Mouse (Mus musculus): ENCODE measurements at regions not wholly inside any gene's neighbourhood (a gene's known extent, or its start where the extent isn't known, plus 50 kb on each side); places are given as distances from the start of the nearest gene placed in this dataset.

GRCm38 (mm10) chr3:50761766-50762165, 318.4 kb upstream of the Slc7a11 start:
- DNase-seq (ENCODE audit: low read depth), result no peak

- no peak for DNase-seq (ENCODE audit: low read depth)
Measured at GRCm38 (mm10) chr3:50758106-50758505, 314.7 kb upstream of the Slc7a11 start.

- DNase-seq (ENCODE audit: low read depth), result no peak
Measured at GRCm38 (mm10) chr3:50737173-50737572, 293.8 kb upstream of the Slc7a11 start.

DNA sequence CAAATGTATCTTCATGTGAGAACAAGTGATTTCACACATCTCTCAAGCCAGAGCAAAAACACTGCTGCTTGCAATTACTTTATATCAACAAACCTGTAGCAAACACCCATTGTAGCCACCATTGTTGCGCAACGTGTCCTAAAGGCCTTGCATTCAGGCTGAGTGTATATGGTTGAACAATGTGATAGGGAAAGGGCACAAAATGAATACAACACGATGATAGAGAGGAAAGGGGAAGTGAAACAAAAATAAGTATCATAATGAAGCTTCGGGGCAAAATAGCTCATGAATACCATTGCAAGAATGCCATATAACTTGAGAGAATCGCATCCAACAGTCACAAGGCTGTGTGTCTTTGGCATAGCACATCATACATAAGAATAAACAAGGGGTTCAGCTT, 275.6 kb upstream of the Slc7a11 start:
- peak; percentile 3 for DNase-seq (ENCODE audit: low read depth)

- no peak for DNase-seq (ENCODE audit: low read depth)
Measured at GRCm38 (mm10) chr3:50713463-50713862, 270.0 kb upstream of the Slc7a11 start.

DNA sequence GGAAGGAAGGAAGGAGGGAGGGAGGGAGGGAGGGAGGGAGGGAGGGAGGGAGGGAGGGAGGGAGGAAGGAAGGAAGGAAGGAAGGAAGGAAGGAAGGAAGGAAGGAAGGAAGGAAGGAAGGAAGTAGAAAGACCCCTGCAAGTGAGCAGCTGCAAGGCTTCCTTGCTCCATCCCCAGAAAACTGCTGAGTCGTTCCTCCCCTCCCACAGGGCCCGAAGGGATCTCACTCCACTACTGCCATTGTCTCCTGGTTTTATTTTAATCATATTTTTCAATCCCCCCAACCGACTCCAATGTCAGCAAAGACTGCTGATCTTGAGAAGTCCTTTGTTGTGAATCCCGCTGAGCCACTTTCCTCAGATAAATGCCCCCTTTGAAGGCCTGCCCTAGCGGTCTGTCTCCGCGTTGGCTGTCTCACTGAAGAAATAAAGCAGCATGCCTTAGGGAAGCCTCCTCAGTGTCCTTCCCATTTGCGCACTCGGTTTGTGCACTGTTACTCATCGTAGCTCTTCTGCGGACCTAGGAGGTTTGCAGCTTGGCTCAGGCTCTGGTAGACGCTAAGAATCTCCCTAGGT, 266.1 kb upstream of the Slc7a11 start:
- DNase-seq (ENCODE audit: low read depth), result no peak

DNA sequence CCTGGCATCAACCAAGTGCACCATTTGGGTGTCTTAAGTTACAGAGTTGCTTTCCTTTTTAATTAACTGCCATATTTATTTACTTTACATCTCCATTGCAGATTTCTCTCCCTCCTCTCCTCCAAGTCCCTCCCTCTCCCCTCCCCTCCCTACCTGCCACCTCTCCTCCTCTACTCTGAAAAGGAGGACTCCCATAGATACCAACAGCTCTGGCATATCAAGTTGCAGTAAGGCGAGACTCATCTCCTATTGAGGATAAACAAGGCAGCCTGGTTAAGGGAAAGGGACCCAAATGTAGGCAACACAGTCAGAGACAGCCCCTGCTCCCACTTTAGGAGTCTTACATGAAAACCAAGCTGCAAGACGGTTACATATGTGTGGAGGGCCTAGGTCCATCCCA, 263.3 kb upstream of the Slc7a11 start:
- no peak for DNase-seq (ENCODE audit: low read depth)

GRCm38 (mm10) chr3:50694904-50695680, 251.7 kb upstream of the Slc7a11 start:
- DNase-seq (ENCODE audit: low read depth), result no peak

DNA sequence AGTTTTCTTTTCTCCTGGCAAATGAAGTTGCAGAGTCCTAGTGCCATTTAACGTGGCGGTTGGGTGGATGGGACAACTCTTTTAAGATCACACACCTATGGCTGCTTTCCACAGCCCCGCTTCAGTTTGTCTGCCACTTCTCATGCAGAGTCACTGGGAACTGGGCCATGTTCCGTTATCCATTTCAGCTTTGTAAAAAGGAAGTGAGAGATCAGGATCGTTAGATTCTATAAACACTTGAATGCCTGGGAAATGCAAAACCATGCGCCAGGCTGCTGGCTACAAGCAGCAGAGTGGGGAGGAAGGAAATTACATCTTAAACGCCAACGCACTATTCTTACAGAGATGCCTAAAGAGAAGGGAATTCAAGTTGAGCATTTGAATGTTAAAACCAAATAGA, 251.1 kb upstream of the Slc7a11 start:
- DNase-seq (ENCODE audit: low read depth), result no peak

DNA sequence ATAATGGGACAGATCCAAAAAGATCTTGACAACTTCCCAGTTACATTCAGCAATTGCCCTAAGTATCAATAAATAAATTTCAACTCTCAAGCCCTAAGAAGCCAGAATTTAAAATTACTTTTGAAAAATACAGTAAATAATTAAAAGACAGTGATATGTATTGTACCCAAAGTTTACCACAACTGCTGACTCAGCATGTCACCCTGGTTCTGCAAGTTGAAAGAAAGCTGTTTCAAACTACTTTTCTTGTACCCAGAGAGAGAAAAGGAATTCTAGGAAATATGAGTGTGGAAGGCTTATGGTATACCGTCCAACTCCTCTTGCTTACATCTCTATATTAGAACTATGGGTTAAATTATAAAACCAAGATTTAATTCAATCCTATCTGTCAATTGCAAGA, 248.9 kb upstream of the Slc7a11 start:
- DNase-seq (ENCODE audit: low read depth), result no peak

DNA sequence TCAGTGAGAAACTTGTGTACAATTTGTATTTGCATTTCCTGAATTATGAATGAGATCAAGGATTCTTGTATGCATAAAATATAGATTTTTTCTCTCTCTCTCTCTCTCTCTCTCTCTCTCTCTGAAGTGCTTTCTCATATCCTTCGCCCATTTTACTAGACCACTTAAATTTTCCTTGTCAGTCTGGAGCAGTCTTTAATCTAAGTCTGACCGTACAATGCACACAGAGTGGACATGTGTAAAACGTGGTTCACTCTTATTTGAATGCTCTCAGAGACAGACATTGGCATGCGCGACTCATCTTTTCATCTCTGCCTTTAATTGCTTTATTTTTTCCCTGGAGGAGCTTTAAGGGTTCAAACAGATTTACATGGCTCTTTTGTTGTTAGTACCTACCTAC, 247.3 kb upstream of the Slc7a11 start:
- no peak for DNase-seq (ENCODE audit: low read depth)

- DNase-seq (ENCODE audit: low read depth), result no peak
Measured at GRCm38 (mm10) chr3:50689375-50689774, 246.0 kb upstream of the Slc7a11 start.

- DNase-seq (ENCODE audit: low read depth), result no peak
Measured at GRCm38 (mm10) chr3:50687755-50688154, 244.3 kb upstream of the Slc7a11 start.

DNA sequence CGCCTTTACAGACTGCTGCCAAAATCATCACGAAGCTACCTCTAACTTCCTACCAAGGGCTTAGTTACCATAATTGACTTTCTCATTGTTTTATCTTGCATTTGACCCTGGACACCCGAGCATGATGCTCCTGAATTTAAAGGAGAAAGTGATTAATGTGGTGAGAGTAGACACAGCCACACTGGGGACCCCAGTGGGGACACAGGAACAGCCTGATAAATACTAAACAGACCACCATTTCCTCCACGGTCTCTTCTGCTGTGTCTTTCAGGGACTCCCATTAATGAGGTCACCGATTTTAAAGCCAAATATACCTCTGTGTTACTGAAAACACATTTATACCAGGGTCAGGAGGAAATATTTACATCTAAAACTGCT, 235.2 kb upstream of the Slc7a11 start:
- no peak for DNase-seq (ENCODE audit: low read depth)

GRCm38 (mm10) chr3:50677953-50678610, 234.7 kb upstream of the Slc7a11 start:
- DNase-seq (ENCODE audit: low read depth), result no peak

- no peak for DNase-seq (ENCODE audit: low read depth)
Measured at GRCm38 (mm10) chr3:50675769-50676168, 232.4 kb upstream of the Slc7a11 start.

- no peak for DNase-seq (ENCODE audit: low read depth)
Measured at GRCm38 (mm10) chr3:50674860-50675566, 231.6 kb upstream of the Slc7a11 start.

DNA sequence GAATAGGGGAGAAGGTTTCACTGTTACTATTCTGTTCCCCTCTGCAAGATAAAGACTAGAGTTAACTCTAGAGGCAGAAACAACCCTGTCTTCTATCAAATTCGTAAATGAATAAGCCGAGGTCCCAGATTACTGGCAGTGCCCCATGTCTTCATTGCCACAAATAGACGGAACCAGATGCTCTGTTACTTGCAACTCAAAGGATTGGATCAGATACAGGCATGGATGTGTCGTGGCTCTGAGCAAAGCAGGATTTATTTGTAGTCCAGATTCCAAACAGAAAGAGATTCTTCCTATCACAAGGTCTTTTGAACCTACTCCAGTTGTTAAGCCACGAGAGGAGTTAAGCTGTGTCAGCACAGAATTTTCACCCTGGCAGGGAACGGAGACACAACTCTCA, 221.9 kb upstream of the Slc7a11 start:
- no peak for DNase-seq (ENCODE audit: low read depth)

GRCm38 (mm10) chr3:50660966-50661365, 217.6 kb upstream of the Slc7a11 start:
- no peak for DNase-seq (ENCODE audit: low read depth)

DNA sequence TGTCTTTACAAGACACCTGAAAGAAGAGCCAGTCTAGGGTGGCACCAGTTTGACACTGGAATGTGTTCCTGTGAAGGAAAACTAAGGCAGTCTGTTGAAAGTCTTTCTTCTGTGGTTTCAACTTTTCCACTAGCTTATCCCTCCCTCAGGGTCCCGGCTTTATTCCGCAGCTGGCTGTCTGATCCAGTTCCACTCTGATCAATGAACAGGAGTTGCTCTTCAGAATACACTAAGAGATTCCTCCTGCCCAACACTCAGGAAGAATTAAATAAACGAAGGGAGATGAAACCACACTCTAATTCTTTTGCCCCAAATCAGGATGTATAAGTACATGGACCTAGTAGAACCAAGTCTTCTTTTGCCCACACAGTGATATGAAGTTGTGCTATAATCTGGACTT, 217.2 kb upstream of the Slc7a11 start:
- DNase-seq (ENCODE audit: low read depth), result no peak

GRCm38 (mm10) chr3:50657890-50658289, 214.5 kb upstream of the Slc7a11 start:
- DNase-seq (ENCODE audit: low read depth), result no peak

GRCm38 (mm10) chr3:50654441-50654840, 211.0 kb upstream of the Slc7a11 start:
- no peak for DNase-seq (ENCODE audit: low read depth)

DNA sequence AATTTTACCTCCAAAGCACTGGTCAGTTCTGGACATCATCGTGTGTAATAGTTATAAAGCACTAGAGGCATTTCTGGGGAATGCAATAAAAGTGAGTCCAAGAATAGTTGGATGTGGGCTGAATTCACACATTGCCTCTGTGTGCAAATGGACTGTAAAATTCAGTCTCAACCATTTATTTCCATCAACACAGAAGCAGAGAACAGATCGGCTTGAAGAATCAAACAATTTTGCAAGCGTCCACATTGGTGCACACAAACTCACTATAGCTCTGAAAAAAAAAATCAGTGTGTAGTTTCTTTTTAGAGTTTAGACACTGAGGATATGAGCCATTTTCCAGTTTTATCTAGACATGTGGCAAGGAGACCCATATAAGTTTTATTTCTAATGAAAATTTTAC, 208.9 kb upstream of the Slc7a11 start:
- DNase-seq (ENCODE audit: low read depth), result no peak

Measured in c-Kit-positive CD71-negative TER-119-negative erythroid progenitor cells, embryonic 14.5 days (primary cell).